Mouse (Mus musculus): Measurements from ENCODE around the gene Slc15a3. TPM values are rescaled to one million over a fixed set of nuclear protein-coding genes. Genes with fewer than 3 reads are reported as not detected.

The Slc15a3 gene
- polyA plus RNA-seq, 1 experiment = 6.7 TPM

DNA sequence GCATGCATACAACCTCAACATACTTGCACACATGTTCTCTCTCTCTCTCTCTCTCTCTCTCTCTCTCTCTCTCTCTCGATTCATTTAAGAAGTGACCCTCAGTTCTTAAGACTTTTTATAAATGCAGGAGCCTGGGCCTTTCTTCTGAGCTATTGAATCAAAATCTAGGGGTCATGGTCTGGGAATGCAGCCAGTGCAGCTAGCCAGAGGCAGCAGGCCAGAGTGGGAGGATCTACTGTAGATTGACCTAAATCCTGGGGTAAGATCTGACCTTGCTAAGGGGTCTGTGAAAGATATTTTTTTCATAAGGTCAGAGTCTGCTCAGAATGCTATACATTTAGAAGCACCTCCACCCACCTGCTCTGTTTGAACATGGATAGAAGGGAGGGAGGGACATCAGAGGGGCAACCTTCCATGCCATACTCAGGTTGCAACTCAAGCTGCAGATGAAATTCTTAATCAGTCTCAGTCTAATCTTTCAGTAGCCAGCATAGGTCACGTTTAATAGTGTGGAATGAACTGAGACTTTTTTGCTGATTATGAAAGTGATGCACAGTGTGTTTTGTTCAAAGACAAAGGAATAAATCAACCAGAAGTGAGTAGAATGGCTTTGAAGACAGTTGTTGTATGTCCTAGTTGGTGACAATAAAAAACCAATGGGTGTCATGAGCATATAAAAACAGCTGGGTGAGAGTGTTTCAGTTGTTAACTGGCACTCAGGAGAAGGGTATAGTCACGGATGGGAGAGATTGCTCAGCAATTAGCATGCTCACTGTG, 8.0 kb downstream of the Slc15a3 start:
- DNase-seq = peak; percentile 65
- Histone ChIP-seq H3K4me3 (ENCODE audit: insufficient read depth, low read depth, low read length) (no peak overlapping the region), H3K4me1 (ENCODE audit: control insufficient read depth, insufficient read depth, low read length) (no peaks in the 10 kb centered on the region), H3K27me3 (replicated peaks; ENCODE audit: control insufficient read depth, insufficient read depth, low read length) (no peaks in the 10 kb centered on the region), H3K27ac (ENCODE audit: insufficient read depth, low read depth, low read length) (no peak overlapping the region), H3K36me3 (ENCODE audit: control insufficient read depth, insufficient read depth, low read length) (no peaks in the 10 kb centered on the region)
- 22% methylated on average over 3 of the region's 3 CpGs for WGBS
- no peak for TF ChIP-seq POLR2A (IDR thresholded peaks at IDR 0.05; ENCODE audit: low read depth, low read length)
- TF ChIP-seq CTCF (conservative IDR thresholded peaks at IDR 0.05; ENCODE audit: insufficient read depth, insufficient read length, low read depth, low read length) = no peak

DNA sequence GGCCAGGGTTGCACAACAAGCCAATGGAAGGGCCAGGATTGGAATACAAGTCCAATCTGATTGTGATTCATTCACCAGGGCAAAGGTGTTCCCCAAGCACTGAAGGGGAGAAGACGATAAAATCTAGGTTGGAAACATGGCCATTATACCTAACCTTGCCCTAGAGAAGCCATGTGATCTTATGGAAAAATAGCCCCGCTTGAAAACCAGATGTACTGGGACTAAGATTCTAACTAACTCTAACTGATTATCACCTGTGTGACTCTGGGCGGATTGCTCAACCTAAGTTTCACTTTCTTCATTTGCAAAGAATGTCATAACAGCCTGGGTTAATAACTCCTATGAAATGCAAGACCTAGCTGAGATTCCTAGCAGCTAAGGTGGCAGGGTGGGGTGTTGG, 15.9 kb downstream of the Slc15a3 start:
- H3K4me1 ChIP-seq (ENCODE audit: control insufficient read depth, insufficient read depth, low read length) = no peaks in the 10 kb centered on the region
- no peak overlapping the region for H3K4me3 ChIP-seq (ENCODE audit: insufficient read depth, low read depth, low read length)
- DNase-seq = no peak
- WGBS = 67% methylated on average over 3 of the region's 3 CpGs
- H3K36me3 ChIP-seq (ENCODE audit: control insufficient read depth, insufficient read depth, low read length) = no peaks in the 10 kb centered on the region
- TF ChIP-seq CTCF (conservative IDR thresholded peaks at IDR 0.05; ENCODE audit: insufficient read depth, insufficient read length, low read depth, low read length) = no peak
- TF ChIP-seq POLR2A (IDR thresholded peaks at IDR 0.05; ENCODE audit: low read depth, low read length) = no peak
- no peak overlapping the region for H3K27ac ChIP-seq (ENCODE audit: insufficient read depth, low read depth, low read length)
- H3K27me3 ChIP-seq (replicated peaks; ENCODE audit: control insufficient read depth, insufficient read depth, low read length) = no peaks in the 10 kb centered on the region

DNA sequence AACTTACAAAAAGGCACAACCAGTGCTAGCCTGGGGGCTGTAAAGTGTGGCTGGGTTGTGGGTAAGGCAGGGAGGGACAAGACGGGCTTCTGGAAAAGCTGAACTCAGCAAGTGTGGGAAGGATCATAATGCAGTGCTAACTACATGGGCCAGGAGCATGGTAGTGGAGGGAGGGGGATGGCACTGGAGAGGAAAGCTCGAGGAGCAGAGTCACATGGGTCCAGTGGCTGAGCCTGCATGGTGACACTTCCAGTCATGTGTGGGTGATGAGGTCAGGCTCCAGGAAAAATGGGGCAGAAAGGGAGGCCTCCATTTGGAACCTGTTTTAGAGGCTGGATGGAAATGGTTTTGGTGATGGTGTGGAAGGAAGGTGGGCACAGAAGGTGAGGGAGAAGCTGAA, 17.0 kb downstream of the Slc15a3 start:
- no peaks in the 10 kb centered on the region for H3K36me3 ChIP-seq (ENCODE audit: control insufficient read depth, insufficient read depth, low read length)
- no peaks in the 10 kb centered on the region for H3K27me3 ChIP-seq (replicated peaks; ENCODE audit: control insufficient read depth, insufficient read depth, low read length)
- TF ChIP-seq POLR2A (IDR thresholded peaks at IDR 0.05; ENCODE audit: low read depth, low read length) (no peak), CTCF (conservative IDR thresholded peaks at IDR 0.05; ENCODE audit: insufficient read depth, insufficient read length, low read depth, low read length) (no peak)
- DNase-seq = no peak
- H3K27ac ChIP-seq (ENCODE audit: insufficient read depth, low read depth, low read length) = no peak overlapping the region
- WGBS = 29% methylated on average over 2 of the region's 2 CpGs
- no peak overlapping the region for H3K4me3 ChIP-seq (ENCODE audit: insufficient read depth, low read depth, low read length)
- H3K4me1 ChIP-seq (ENCODE audit: control insufficient read depth, insufficient read depth, low read length) = no peaks in the 10 kb centered on the region

DNA sequence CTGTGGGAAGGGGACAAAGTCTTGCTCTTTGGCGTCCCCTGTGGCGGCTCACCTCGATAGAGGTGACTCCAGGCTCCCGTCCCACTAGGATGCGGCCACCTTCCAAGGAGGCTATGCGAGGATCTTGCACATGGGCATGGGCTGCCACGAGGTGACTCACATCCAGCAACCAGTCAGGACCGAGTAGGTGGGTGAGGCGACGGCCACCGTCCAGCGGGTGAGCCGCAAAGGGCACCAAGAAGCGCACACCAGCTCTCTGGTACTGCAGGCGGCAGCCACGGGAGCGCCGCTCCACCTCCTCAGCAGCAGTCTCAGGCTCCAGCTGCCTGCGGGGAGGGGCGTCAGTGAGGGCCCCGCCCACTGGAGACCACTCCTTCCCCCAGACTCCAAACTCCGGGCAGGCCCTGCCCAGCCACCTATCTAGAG, 20.6 kb downstream of the Slc15a3 start:
- WGBS = 57% methylated on average over 22 of the region's 22 CpGs
- no peaks in the 10 kb centered on the region for H3K27me3 ChIP-seq (replicated peaks; ENCODE audit: control insufficient read depth, insufficient read depth, low read length)
- H3K36me3 ChIP-seq (ENCODE audit: control insufficient read depth, insufficient read depth, low read length) = no peaks in the 10 kb centered on the region
- H3K27ac ChIP-seq (ENCODE audit: insufficient read depth, low read depth, low read length) = no peak overlapping the region
- no peak for TF ChIP-seq CTCF (conservative IDR thresholded peaks at IDR 0.05; ENCODE audit: insufficient read depth, insufficient read length, low read depth, low read length)
- TF ChIP-seq POLR2A (IDR thresholded peaks at IDR 0.05; ENCODE audit: low read depth, low read length) = no peak
- no peaks in the 10 kb centered on the region for H3K4me1 ChIP-seq (ENCODE audit: control insufficient read depth, insufficient read depth, low read length)
- H3K4me3 ChIP-seq (ENCODE audit: insufficient read depth, low read depth, low read length) = no peak overlapping the region
- no peak for DNase-seq

DNA sequence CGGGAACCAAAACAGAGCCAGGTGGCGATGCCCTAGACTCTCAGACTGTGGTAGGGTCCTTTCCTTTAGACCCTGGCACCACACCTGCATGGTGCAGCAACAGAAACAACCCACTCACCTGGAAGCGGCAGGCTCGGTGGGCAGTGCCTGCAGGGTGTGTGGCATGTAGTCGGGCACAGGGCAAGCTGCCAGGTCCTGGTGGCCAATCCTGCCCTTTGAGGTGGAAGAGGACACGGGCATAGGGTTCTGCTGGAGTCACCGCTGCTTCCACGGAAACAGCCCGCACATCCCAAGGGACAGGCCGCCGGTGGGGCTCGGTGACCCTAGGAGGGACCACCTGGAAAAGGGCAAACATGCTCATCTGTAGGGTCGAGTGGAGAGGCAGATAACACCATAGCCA, 26.8 kb downstream of the Slc15a3 start:
- no peak overlapping the region for H3K27ac ChIP-seq (ENCODE audit: insufficient read depth, low read depth, low read length)
- no peaks in the 10 kb centered on the region for H3K36me3 ChIP-seq (ENCODE audit: control insufficient read depth, insufficient read depth, low read length)
- H3K4me1 ChIP-seq (ENCODE audit: control insufficient read depth, insufficient read depth, low read length) = peaks cover 4% of the 10 kb centered on the region; the same call in 1 of the 2 replicates
- H3K4me3 ChIP-seq (ENCODE audit: insufficient read depth, low read depth, low read length) = no peak overlapping the region
- TF ChIP-seq CTCF (conservative IDR thresholded peaks at IDR 0.05; ENCODE audit: insufficient read depth, insufficient read length, low read depth, low read length) (no peak), POLR2A (IDR thresholded peaks at IDR 0.05; ENCODE audit: low read depth, low read length) (no peak)
- DNase-seq = no peak
- 88% methylated on average over 13 of the region's 13 CpGs for WGBS
- no peaks in the 10 kb centered on the region for H3K27me3 ChIP-seq (replicated peaks; ENCODE audit: control insufficient read depth, insufficient read depth, low read length)

DNA sequence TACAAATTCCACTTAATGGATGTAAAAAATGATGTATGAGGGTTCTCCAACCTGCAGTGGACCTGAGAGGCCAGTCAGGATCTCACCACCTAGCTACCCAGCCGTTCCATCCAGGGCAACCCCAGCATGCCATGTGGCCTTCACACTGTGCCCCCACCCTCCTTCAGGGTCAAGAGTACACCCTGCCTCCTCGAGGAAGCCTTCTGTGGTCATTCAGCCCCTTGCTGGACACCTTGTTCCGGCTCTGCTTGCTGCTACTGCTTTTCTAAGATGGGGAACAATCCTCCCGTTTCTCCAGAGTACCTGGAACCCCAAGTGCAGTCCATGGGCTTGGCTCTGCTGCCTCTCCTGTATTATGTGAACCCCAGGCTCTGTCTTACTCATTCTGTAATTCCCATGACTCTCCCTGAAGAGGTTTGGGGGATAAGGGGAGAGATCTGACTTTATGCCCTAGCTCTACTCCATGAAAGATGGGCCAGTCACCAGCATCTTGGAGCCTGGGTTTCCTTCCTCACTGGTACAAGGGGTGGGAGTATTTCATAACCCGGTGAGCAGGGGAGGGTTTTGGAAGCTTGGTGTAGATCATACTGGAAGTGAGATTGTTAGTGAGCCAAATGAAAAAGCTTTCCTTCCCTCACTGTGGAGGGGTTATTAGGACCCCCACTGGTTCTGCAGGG, 28.6 kb downstream of the Slc15a3 start:
- no peak for TF ChIP-seq POLR2A (IDR thresholded peaks at IDR 0.05; ENCODE audit: low read depth, low read length)
- no peak for TF ChIP-seq CTCF (conservative IDR thresholded peaks at IDR 0.05; ENCODE audit: insufficient read depth, insufficient read length, low read depth, low read length)
- DNase-seq = no peak
- Histone ChIP-seq H3K36me3 (ENCODE audit: control insufficient read depth, insufficient read depth, low read length) (peaks cover 2% of the 10 kb centered on the region; the same call in 1 of the 2 replicates), H3K4me3 (ENCODE audit: insufficient read depth, low read depth, low read length) (no peak overlapping the region), H3K4me1 (ENCODE audit: control insufficient read depth, insufficient read depth, low read length) (peaks cover 4% of the 10 kb centered on the region; the same call in 1 of the 2 replicates), H3K27me3 (replicated peaks; ENCODE audit: control insufficient read depth, insufficient read depth, low read length) (no peaks in the 10 kb centered on the region), H3K27ac (ENCODE audit: insufficient read depth, low read depth, low read length) (no peak overlapping the region)
- 20% methylated on average over 5 of the region's 5 CpGs for WGBS

DNA sequence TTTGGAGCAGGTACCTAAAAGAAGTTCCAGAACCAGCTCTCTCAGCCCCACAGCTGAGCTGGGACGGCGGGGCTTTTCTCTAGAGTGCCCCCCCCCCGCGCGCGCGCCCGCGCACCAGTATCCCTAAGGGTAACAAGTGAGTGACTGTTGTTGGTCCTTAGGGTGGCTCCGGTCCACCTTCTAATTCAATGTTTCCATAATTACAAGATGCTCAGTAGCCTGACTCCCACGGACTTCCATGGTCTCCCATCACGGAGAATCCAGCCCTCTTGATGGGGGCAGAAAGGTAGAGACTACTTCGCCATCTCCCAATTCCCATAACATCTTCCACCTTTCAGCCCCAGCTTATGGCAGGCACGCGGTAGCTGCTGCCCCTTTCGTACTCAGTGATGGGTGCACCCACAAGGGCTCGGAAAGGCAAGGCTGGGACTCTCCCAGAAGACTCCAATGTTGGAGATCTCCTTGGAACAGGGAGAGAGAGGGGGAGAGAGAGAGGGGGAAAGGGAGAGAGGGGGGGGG, 29.2 kb downstream of the Slc15a3 start:
- H3K27me3 ChIP-seq (replicated peaks; ENCODE audit: control insufficient read depth, insufficient read depth, low read length) = no peaks in the 10 kb centered on the region
- peaks cover 4% of the 10 kb centered on the region; the same call in 1 of the 2 replicates for H3K4me1 ChIP-seq (ENCODE audit: control insufficient read depth, insufficient read depth, low read length)
- no peak for DNase-seq
- TF ChIP-seq POLR2A (IDR thresholded peaks at IDR 0.05; ENCODE audit: low read depth, low read length) (no peak), CTCF (conservative IDR thresholded peaks at IDR 0.05; ENCODE audit: insufficient read depth, insufficient read length, low read depth, low read length) (no peak)
- peaks cover 4% of the 10 kb centered on the region for H3K36me3 ChIP-seq (ENCODE audit: control insufficient read depth, insufficient read depth, low read length)
- WGBS = 2% methylated on average over 17 of the region's 17 CpGs
- H3K27ac ChIP-seq (ENCODE audit: insufficient read depth, low read depth, low read length) = no peak overlapping the region
- peak overlapping the region; percentile 57; the same call in 1 of the 2 replicates for H3K4me3 ChIP-seq (ENCODE audit: insufficient read depth, low read depth, low read length)

Data from kidney, adult 2 months (tissue).